Mouse (Mus musculus) midbrain, embryonic 13.5 days (tissue): ENCODE results near the gene Gsta2. TPM values are rescaled to one million over a fixed set of nuclear protein-coding genes. Genes with fewer than 3 reads are reported as not detected.
A peak's percentile ranks its signal among the peaks of the same experiment; 100 is the strongest.
"Not testable (repeated sequence)": the region's sequence is repeated elsewhere in the genome, so short reads cannot be mapped to it uniquely, and the experiment has no call there.

Experiments used
- ATAC-seq: fragments of 200-750 bp; cut with Nextera tagmentation; 2 replicates; pipeline ENCODE4 v1.8.0; 2017; ENCODE audit warnings: mild to moderate bottlenecking, moderate TSS enrichment, moderate library complexity
- H3K27ac ChIP-seq: fragments of 300-500 bp; sonication (generic); 2 replicates; pipeline ENCODE4 v1.5.1; 2015; ENCODE audit warnings: inconsistent platforms, mild to moderate bottlenecking, moderate library complexity
- H3K27me3 ChIP-seq: fragments of 300-500 bp; sonication (generic); 2 replicates; pipeline ENCODE4 v1.6.1; 2015; ENCODE audit warnings: mild to moderate bottlenecking, inconsistent platforms
- H3K36me3 ChIP-seq: fragments of 300-500 bp; sonication (generic); 2 replicates; pipeline ENCODE4 v1.6.1; 2015; ENCODE audit warnings: mild to moderate bottlenecking, inconsistent platforms
- H3K4me1 ChIP-seq: fragments of 300-500 bp; sonication (generic); replicated peaks from 2 replicates; pipeline ENCODE4 v1.6.1; 2015; ENCODE audit warnings: inconsistent platforms
- H3K4me2 ChIP-seq: fragments of 300-500 bp; sonication (generic); replicated peaks from 2 replicates; pipeline ENCODE4 v1.6.1; 2015; ENCODE audit warnings: moderate library complexity, mild to moderate bottlenecking, inconsistent platforms
- H3K4me3 ChIP-seq: fragments of 300-500 bp; sonication (generic); replicated peaks from 2 replicates; pipeline ENCODE4 v1.5.1; 2015; ENCODE audit warnings: mild to moderate bottlenecking, inconsistent platforms
- H3K9ac ChIP-seq: fragments of 300-500 bp; sonication (generic); replicated peaks from 2 replicates; pipeline ENCODE4 v1.6.1; 2015; ENCODE audit warnings: mild to moderate bottlenecking, inconsistent platforms
- H3K9me3 ChIP-seq: fragments of 300-500 bp; sonication (generic); 2 replicates; pipeline ENCODE4 v1.6.1; 2016; ENCODE audit warnings: mild to moderate bottlenecking, inconsistent platforms
- WGBS: fragments of 180-500 bp; shearing (Covaris S2); methylation state at CpG from one replicate; pipeline ENCODE4 v1.1.7; 2015; 5-methylcytosine and 5-hydroxymethylcytosine counted together
- polyA plus RNA-seq: library from polyadenylated mRNA; unstranded; fragments of >200 nt; fragmentation: Nextera tagmentation; extraction: Ambion mirVana; gene quantifications from 2 replicates; pipeline ENCODE4 v1.2.1, GENCODE M21; 2015

The Gsta2 gene
- polyA plus RNA-seq, 1 experiment from 2014 or later: not detected

DNA sequence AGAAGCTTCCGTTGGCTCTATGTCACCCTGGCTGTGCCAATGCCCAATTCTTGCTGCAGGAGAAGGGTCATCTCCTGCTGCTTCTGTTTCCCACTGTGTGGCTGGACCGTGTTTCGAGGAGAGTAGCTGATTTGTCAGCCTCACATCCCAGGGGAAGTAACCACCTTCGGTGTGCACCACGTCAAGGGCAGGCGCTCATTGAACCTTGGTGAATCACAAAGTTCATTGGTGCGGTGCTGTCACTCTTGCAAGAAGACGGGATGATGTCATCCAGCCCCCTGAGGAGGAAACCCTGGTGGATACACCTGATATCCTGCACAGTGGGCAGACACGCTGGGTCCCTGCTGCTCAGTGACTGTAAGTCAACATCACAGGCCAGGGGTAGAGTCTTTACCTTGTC, 12.5 kb downstream of the Gsta2 start:
- H3K27ac ChIP-seq, H3K27me3 ChIP-seq, H3K4me2 ChIP-seq, ATAC-seq, H3K9me3 ChIP-seq, H3K36me3 ChIP-seq, H3K4me1 ChIP-seq, H3K9ac ChIP-seq, H3K4me3 ChIP-seq: not testable (repeated sequence)
- 88% methylated on average over 9 of the region's 9 CpGs for WGBS

DNA sequence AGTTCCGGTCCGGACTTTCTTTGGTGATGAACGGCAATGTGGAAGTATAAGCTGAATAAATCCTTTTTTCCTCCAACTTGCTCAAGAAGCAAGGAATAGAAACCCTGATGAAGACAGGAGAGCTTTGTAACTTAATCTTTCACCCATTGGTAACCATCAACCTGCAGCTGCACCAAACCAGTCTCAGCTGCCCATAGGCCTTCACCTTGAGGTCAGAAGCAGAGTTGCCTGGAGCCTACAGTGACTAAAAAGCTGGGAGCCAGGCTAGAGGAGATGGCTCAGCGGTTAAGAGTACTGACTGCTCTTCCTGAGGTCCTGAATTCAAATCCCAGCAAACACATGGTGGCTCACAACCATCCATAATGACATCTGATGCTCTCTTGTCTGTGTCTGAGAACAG, 13.1 kb downstream of the Gsta2 start:
- H3K9ac ChIP-seq, H3K4me2 ChIP-seq, H3K9me3 ChIP-seq, ATAC-seq, H3K27ac ChIP-seq, H3K27me3 ChIP-seq, H3K4me1 ChIP-seq, H3K36me3 ChIP-seq, H3K4me3 ChIP-seq: not testable (repeated sequence)
- WGBS: 89% methylated on average over 4 of the region's 4 CpGs

DNA sequence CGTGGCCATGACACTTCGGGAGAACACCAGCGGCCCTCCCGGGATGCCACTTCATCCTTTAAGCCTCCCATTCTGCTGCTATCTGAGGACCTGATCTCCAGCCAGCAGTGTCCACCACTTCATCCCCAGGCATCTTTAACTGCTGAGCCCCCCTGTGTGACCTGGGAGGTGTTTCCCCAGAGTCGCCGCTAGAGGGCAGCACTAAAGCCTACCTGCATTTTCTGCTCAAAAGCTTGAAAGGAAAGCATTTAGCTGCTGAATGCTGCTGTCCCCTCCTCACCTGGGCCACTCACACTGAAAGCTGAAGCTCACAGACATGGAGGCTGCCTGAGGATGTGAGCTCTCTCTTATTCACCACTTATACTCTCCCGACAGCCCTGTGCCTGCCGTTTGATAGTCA, 15.3 kb downstream of the Gsta2 start:
- not testable (repeated sequence) for H3K36me3 ChIP-seq, H3K27me3 ChIP-seq, H3K4me3 ChIP-seq, H3K9me3 ChIP-seq, H3K27ac ChIP-seq, H3K9ac ChIP-seq, H3K4me2 ChIP-seq, H3K4me1 ChIP-seq
- 15% methylated on average over 8 of the region's 8 CpGs for WGBS
- ATAC-seq: peak; percentile 56

DNA sequence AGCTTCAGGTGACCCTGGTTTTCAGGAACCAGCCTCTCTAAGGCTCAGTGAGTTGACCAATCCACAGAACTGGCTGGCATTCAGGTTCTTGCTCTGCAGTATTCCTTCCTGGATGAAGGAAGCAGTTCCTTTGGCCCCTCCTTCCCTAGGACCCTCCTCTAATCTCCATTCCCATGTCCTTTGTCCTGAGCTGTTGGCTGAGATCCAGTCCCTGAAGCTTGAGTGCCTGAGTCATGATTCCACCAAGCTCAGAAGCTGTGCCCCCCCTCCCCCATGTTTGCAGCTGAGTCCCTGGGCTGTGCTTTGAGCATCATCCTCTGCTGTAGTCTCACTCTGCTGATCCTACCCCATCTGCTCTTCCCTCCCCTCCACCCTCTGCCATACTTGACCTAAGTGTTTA, 18.5 kb downstream of the Gsta2 start:
- not testable (repeated sequence) for H3K4me1 ChIP-seq, H3K9me3 ChIP-seq, H3K27ac ChIP-seq, H3K27me3 ChIP-seq, H3K9ac ChIP-seq, ATAC-seq, H3K36me3 ChIP-seq, H3K4me2 ChIP-seq, H3K4me3 ChIP-seq

DNA sequence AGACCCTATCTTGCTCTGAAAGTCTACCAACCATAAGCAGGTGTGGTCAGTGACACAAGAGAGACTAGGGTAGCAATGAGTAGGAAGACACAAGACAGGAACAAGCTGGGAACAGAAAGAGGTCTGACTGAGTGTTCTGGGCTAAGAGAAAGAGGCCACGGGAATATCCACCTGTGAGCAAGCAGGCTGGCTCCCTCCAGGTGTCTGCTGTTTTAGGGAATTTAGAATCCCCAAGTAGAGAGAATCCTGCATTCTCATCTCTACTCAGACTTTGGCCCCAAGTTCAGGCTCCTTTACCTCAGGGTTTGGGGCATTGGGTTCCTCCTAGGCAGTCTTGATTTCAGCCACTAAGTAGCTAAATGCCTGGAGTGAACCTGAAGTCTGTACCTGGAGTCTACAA, 28.3 kb downstream of the Gsta2 start, which contains the start of gene Omt2b:
Gene Omt2b (plus strand): TSS at position 301 of the 400 bp plus-strand sequence.
- H3K4me3 ChIP-seq, ATAC-seq, H3K9me3 ChIP-seq, H3K27ac ChIP-seq, H3K4me1 ChIP-seq, H3K4me2 ChIP-seq, H3K9ac ChIP-seq, H3K36me3 ChIP-seq, H3K27me3 ChIP-seq: not testable (repeated sequence)
- WGBS: 75% methylated on average over 1 of the region's 1 CpGs

DNA sequence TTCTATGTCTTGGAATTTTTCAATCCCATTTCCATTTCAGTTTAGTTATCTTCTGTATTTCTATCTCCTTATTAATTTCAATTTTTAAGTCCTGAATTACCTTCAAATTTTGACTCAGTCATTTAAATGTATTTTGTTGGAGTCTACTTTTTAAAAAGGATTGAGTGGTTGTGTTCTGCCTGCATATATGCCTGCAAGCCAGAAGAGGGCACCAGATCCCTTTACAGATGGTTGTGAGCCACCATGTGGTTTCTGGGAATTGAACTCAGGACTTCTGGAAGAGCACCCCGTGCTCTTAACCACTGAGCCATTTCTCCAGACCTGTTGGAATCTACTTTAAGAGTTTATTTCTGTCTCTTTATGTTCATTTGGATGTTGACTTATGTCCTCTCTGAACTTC, 36.1 kb downstream of the Gsta2 start:
- Histone ChIP-seq H3K9ac (no peak overlapping the region), H3K27ac (no peak overlapping the region), H3K9me3 (no peaks in the 10 kb centered on the region), H3K27me3 (no peaks in the 10 kb centered on the region), H3K36me3 (no peaks in the 10 kb centered on the region), H3K4me3 (no peak overlapping the region), H3K4me1 (no peaks in the 10 kb centered on the region), H3K4me2 (no peak overlapping the region)
- WGBS: 44% methylated on average over 1 of the region's 1 CpGs
- ATAC-seq: no peak

DNA sequence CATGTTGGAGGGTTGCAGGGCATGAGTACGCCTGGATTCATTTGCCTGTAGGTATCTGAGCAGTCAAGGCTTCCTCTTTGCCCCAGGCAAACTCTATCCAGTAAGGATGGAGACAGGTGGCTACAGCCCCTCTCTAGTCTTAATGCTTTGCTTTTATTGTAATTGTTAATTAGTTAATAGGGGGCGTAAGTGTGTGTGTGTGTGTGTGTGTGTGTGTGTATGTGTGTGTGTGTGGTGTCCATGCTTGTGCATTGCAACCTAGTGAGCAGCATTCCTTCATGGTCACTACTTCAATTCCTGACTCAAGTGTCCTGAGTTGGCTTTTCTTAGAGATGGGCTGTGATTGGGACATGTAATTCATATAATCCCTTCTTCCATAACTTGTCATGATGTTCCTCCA, 40.9 kb downstream of the Gsta2 start, which contains the start of gene Omt2a:
Gene Omt2a (minus strand): TSS at position 101 of the 400 bp plus-strand sequence.
- no peaks in the 10 kb centered on the region for H3K4me1 ChIP-seq
- no peak within 1 kb of the TSS for H3K4me2 ChIP-seq
- 80% methylated on average over 2 of the region's 2 CpGs for WGBS
- H3K27ac ChIP-seq: no peak within 1 kb of the TSS
- H3K9ac ChIP-seq: no peak within 1 kb of the TSS
- H3K27me3 ChIP-seq: no peaks in the 10 kb centered on the region
- no peak within 1 kb of the TSS for H3K4me3 ChIP-seq
- no peaks in the 10 kb centered on the region for H3K36me3 ChIP-seq
- H3K9me3 ChIP-seq: no peaks in the 10 kb centered on the region
- ATAC-seq: no peak

DNA sequence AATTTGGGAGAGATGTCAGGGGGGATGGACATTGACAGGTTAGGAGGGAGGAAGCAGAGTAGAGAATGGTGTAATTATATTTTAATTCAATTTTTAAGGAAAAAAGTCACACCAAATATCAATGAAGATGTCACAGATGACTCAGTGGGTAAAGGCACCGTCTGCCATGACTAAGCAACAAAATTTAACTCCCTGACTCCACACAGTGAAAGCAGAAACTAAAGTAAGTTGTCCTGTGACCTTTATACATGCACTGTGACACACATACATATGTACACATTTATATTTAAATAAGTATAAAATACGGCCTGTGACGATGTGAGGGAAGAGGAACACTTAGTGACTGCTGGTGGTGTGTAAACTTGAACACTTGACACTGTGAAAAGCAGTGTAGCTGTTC, 47.5 kb downstream of the Gsta2 start:
- 84% methylated on average over 3 of the region's 3 CpGs for WGBS
- H3K4me2 ChIP-seq, H3K4me1 ChIP-seq, H3K36me3 ChIP-seq, H3K9me3 ChIP-seq, ATAC-seq, H3K9ac ChIP-seq, H3K27me3 ChIP-seq, H3K4me3 ChIP-seq, H3K27ac ChIP-seq: not testable (repeated sequence)

DNA sequence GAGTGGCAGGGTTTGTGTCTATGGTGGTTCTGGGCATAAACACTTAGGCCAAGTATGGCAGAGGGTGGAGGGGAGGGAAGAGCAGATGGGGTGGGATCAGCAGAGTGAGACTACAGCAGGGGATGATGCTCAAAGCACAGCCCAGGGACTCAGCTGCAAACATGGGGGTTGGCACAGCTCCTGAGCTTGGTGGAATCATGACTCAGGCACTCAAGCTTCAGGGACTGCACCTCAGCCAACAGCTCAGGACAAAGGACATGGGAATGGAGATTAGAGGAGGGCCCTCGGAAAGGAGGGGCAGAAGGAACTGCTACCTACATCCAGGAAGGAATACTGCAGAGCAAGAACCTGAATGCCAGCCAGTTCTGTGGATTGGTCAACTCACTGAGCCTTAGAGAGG, 56.4 kb downstream of the Gsta2 start:
- not testable (repeated sequence) for H3K4me3 ChIP-seq, H3K4me2 ChIP-seq, H3K4me1 ChIP-seq, H3K36me3 ChIP-seq, H3K9ac ChIP-seq, H3K27me3 ChIP-seq, H3K9me3 ChIP-seq, H3K27ac ChIP-seq, ATAC-seq
- 42% methylated on average over 1 of the region's 1 CpGs for WGBS

DNA sequence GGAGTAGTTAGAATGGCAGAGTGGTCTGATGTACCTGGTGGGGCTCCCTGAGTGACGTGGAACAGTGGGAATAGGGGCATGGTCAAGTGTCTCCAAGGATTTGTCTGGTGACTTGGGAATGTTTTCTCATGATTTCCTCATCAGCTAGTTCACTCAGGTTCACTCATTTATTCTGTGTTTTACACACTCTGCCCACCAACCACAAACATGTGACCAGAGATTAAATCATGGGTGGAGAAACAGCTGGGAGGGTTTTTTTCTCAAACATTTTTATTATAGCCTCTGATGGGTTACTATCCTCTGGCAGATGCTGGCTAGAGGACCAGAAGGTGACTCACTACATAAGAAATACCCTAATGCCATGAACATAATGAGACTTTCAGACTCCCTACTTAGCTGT, 57.4 kb downstream of the Gsta2 start:
- H3K4me1 ChIP-seq: no peaks in the 10 kb centered on the region
- no peak overlapping the region for H3K27ac ChIP-seq
- ATAC-seq: no peak
- H3K36me3 ChIP-seq: no peaks in the 10 kb centered on the region
- no peak overlapping the region for H3K4me2 ChIP-seq
- 90% methylated on average over 1 of the region's 1 CpGs for WGBS
- H3K4me3 ChIP-seq: no peak overlapping the region
- H3K9me3 ChIP-seq: no peaks in the 10 kb centered on the region
- H3K27me3 ChIP-seq: no peaks in the 10 kb centered on the region
- no peak overlapping the region for H3K9ac ChIP-seq

DNA sequence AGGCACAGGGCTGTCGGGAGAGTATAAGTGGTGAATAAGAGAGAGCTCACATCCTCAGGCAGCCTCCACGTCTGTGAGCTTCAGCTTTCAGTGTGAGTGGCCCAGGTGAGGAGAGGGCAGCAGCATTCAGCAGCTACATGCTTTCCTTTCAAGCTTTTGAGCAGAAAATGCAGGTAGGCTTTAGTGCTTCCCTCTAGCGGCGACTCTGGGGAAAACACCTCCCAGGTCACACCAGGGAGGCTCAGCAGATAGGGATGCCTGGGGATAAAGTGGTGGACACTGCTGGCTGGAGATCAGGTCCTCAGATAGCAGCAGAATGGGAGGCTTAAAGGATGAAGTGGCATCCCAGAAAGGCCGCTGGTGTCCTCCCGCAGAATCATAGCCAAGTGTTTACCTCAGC, 59.5 kb downstream of the Gsta2 start:
- not testable (repeated sequence) for H3K27me3 ChIP-seq, H3K9ac ChIP-seq, H3K4me3 ChIP-seq, H3K4me1 ChIP-seq, H3K4me2 ChIP-seq, H3K36me3 ChIP-seq, H3K27ac ChIP-seq, H3K9me3 ChIP-seq
- peak; percentile 37; the same call in 1 of the 2 replicates for ATAC-seq
- 16% methylated on average over 6 of the region's 6 CpGs for WGBS

DNA sequence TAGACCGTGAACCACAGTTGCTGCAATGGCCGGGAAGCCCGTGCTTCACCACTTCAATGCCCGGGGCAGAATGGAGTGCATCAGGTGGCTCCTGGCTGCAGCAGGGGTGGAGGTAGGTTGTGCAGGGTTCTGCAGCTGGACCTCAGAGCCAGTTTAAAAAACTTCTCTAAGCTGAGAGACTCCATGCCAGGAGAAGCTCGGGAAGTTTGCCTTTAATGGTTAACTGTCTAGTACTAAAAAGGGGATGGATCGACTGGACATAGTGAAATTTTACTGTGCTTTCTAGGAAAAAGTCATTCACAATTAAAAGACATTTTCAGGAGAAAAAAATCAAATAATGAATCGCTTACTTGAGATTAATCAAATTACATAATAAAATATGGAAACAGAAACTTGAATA, 60.8 kb downstream of the Gsta2 start:
- not testable (repeated sequence) for ATAC-seq, H3K9ac ChIP-seq, H3K27me3 ChIP-seq, H3K4me3 ChIP-seq, H3K4me2 ChIP-seq, H3K4me1 ChIP-seq, H3K27ac ChIP-seq, H3K9me3 ChIP-seq, H3K36me3 ChIP-seq
- 82% methylated on average over 7 of the region's 7 CpGs for WGBS

DNA sequence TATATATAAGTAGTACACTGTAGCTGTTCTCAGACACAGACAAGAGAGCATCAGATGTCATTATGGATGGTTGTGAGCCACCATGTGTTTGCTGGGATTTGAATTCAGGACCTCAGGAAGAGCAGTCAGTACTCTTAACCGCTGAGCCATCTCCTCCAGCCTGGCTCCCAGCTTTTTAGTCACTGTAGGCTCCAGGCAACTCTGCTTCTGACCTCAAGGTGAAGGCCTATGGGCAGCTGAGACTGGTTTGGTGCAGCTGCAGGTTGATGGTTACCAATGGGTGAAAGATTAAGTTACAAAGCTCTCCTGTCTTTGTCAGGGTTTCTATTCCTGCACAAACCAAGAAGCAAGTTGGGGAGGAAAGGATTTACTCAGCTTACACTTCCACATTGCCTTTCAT, 61.9 kb downstream of the Gsta2 start:
- not testable (repeated sequence) for H3K9me3 ChIP-seq, ATAC-seq, H3K9ac ChIP-seq, H3K36me3 ChIP-seq, H3K4me1 ChIP-seq, H3K27me3 ChIP-seq, H3K4me3 ChIP-seq, H3K27ac ChIP-seq, H3K4me2 ChIP-seq
- WGBS: 92% methylated on average over 1 of the region's 1 CpGs
